Mouse (Mus musculus): ENCODE results near the gene Fam124b. TPM values are rescaled to one million over a fixed set of nuclear protein-coding genes. Genes with fewer than 3 reads are reported as not detected.

Gene Fam124b
- polyA plus RNA-seq, 1 experiment from 2014 or later: 3.8 TPM

DNA sequence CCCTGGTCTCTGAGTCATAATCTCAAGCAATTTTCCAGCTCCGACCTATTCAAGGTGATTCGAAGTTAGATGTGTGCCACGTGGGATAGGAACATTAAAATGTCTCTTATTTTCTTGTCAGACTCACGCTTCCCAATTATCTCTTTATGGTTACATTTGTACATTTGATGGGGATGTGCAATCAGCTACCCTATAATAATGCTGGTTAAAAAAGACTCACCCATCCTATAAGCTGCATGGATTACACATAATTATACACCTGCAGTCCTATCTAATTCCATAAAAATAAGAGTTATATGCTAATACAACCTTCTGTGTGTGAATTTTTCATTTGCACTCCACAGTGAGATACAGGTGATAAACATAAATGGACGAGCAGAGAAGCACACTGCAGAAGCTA, 52.9 kb downstream of the Fam124b start:
- no peak overlapping the region for H3K4me3 ChIP-seq (ENCODE audit: low read depth, low read length)
- ATAC-seq (no peak), DNase-seq (ENCODE audit: low spot score) (no peak)
- H3K9ac ChIP-seq (replicated peaks; ENCODE audit: low read depth): no peak overlapping the region
- no peaks in the 10 kb centered on the region for H3K27me3 ChIP-seq (replicated peaks; ENCODE audit: insufficient read depth, low read length)
- H3K9me3 ChIP-seq (ENCODE audit: low read length): no peaks in the 10 kb centered on the region
- H3K4me2 ChIP-seq (replicated peaks; ENCODE audit: low read depth, low read length): no peak overlapping the region
- WGBS: 78% methylated on average over 5 of the region's 5 CpGs
- no peak overlapping the region for H3K27ac ChIP-seq (ENCODE audit: low read length)
- no peaks in the 10 kb centered on the region for H3K4me1 ChIP-seq (ENCODE audit: insufficient read depth, low read depth, low read length)
- no peak for TF ChIP-seq CTCF (IDR thresholded peaks at IDR 0.05)
- no peak for TF ChIP-seq EP300 (IDR thresholded peaks at IDR 0.05)
- H3K36me3 ChIP-seq (ENCODE audit: insufficient read depth, low read length): no peaks in the 10 kb centered on the region

DNA sequence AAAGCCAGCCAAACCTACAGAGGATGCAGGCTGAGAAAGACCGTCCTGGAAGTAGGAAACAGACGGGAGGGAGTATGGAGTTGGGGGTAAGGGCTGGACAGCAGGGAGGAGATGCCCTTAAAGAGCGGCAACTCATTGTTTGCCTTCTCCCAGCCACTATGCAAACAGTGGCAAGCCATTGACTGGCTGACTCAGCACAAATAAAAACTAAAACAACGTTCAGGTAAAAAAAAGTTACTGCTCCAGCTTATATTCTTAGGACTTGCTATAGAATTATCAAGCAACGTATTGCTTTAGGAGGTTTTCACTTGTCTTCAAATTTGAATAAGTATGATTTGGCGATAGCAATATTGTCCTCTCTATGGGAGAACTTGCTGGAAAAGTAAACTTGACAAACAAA, 55.3 kb downstream of the Fam124b start:
- TF ChIP-seq EP300 (IDR thresholded peaks at IDR 0.05) (no peak), CTCF (IDR thresholded peaks at IDR 0.05) (no peak)
- ATAC-seq: no peak
- DNase-seq (ENCODE audit: low spot score): no peak
- Histone ChIP-seq H3K9me3 (ENCODE audit: low read length) (no peaks in the 10 kb centered on the region), H3K27me3 (replicated peaks; ENCODE audit: insufficient read depth, low read length) (no peaks in the 10 kb centered on the region), H3K4me2 (replicated peaks; ENCODE audit: low read depth, low read length) (no peak overlapping the region), H3K4me1 (ENCODE audit: insufficient read depth, low read depth, low read length) (no peaks in the 10 kb centered on the region), H3K4me3 (ENCODE audit: low read depth, low read length) (no peak overlapping the region), H3K27ac (ENCODE audit: low read length) (no peak overlapping the region), H3K9ac (replicated peaks; ENCODE audit: low read depth) (no peak overlapping the region), H3K36me3 (ENCODE audit: insufficient read depth, low read length) (no peaks in the 10 kb centered on the region)
- WGBS: 54% methylated on average over 6 of the region's 6 CpGs

DNA sequence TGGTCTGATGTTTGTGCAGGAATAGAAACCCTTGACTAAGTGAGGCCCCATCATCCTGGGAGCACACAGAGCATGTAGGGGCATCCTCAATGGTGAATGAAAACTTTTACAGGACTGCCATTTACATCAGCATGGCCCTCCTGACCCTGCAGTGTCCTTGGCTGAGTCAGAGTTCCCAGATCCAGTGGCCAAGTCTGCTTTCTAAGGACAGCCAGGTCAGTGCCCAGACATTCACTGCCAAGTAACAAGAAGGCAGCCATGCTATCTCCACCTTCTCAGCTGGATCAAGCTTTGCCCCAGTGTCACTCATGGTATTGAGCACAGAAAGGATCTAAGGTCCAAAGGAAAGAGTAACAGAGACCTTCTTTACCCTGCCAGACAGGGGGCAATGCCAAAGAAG, 58.7 kb downstream of the Fam124b start:
- Histone ChIP-seq H3K36me3 (ENCODE audit: insufficient read depth, low read length) (no peaks in the 10 kb centered on the region), H3K9me3 (ENCODE audit: low read length) (no peaks in the 10 kb centered on the region), H3K4me3 (ENCODE audit: low read depth, low read length) (no peak overlapping the region), H3K9ac (replicated peaks; ENCODE audit: low read depth) (no peak overlapping the region), H3K4me1 (ENCODE audit: insufficient read depth, low read depth, low read length) (no peaks in the 10 kb centered on the region), H3K4me2 (replicated peaks; ENCODE audit: low read depth, low read length) (no peak overlapping the region), H3K27ac (ENCODE audit: low read length) (no peak overlapping the region), H3K27me3 (replicated peaks; ENCODE audit: insufficient read depth, low read length) (no peaks in the 10 kb centered on the region)
- DNase-seq (ENCODE audit: low spot score) (no peak), ATAC-seq (no peak)
- TF ChIP-seq CTCF (IDR thresholded peaks at IDR 0.05) (no peak), EP300 (IDR thresholded peaks at IDR 0.05) (no peak)

DNA sequence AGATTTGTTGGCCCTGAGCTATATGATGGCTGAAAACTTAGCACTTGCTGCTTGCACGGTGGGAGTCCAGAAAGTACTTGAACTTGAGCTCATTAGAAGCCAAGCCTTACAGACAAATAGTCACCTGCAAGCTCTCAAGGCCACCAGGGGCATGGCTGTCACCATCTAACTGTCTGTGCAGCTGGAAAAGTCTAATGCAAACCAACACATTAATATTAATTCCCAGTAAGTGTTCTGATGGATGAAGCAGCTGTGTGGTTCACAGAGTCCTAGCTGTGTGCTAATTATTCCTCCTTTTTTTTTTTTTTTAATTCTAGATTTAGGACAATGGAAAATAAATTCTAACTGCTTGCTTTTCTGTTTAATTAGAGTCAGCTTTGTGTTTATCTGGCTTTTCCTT, 63.4 kb downstream of the Fam124b start:
- H3K36me3 ChIP-seq (ENCODE audit: insufficient read depth, low read length): no peaks in the 10 kb centered on the region
- no peaks in the 10 kb centered on the region for H3K27me3 ChIP-seq (replicated peaks; ENCODE audit: insufficient read depth, low read length)
- ATAC-seq (no peak), DNase-seq (ENCODE audit: low spot score) (no peak)
- no peak overlapping the region for H3K27ac ChIP-seq (ENCODE audit: low read length)
- no peak overlapping the region for H3K4me3 ChIP-seq (ENCODE audit: low read depth, low read length)
- H3K9ac ChIP-seq (replicated peaks; ENCODE audit: low read depth): no peak overlapping the region
- no peaks in the 10 kb centered on the region for H3K4me1 ChIP-seq (ENCODE audit: insufficient read depth, low read depth, low read length)
- H3K4me2 ChIP-seq (replicated peaks; ENCODE audit: low read depth, low read length): no peak overlapping the region
- H3K9me3 ChIP-seq (ENCODE audit: low read length): no peaks in the 10 kb centered on the region
- 73% methylated on average over 1 of the region's 1 CpGs for WGBS
- no peak for TF ChIP-seq EP300 (IDR thresholded peaks at IDR 0.05)
- no peak for TF ChIP-seq CTCF (IDR thresholded peaks at IDR 0.05)

DNA sequence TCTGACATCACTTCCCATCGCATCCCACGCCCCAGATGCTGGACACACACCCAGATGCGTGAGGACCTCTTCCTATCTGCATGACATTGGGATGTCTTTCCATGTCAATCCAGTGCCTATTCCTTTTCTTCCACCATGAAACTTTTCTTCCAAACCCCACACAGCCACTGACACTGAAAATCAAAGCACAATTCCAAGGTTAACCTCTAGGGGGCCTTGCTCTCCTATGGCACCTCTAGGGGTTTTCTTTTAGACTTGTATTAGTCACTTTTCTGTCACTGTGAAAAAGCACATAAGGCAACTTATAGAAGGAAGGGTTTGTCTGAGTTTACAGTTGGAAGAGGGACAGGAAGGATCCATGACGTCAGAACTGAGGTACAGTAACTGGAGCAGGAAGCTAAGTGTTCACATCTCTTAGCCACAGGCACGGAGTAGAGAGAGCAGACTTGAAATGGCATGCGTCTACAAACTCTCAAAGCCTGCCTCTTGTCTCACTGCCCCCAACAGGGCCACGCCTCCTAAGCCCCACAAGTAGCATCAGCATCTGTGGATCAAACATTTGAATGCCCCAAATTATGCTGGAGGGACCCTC, 65.1 kb downstream of the Fam124b start:
- Histone ChIP-seq H3K27me3 (replicated peaks; ENCODE audit: insufficient read depth, low read length) (no peaks in the 10 kb centered on the region), H3K36me3 (ENCODE audit: insufficient read depth, low read length) (no peaks in the 10 kb centered on the region), H3K9ac (replicated peaks; ENCODE audit: low read depth) (no peak overlapping the region), H3K9me3 (ENCODE audit: low read length) (no peaks in the 10 kb centered on the region), H3K4me1 (ENCODE audit: insufficient read depth, low read depth, low read length) (no peaks in the 10 kb centered on the region), H3K27ac (ENCODE audit: low read length) (no peak overlapping the region), H3K4me3 (ENCODE audit: low read depth, low read length) (no peak overlapping the region), H3K4me2 (replicated peaks; ENCODE audit: low read depth, low read length) (no peak overlapping the region)
- TF ChIP-seq EP300 (IDR thresholded peaks at IDR 0.05) (no peak), CTCF (IDR thresholded peaks at IDR 0.05) (peak; percentile 20; the same call in 1 of the 2 replicates)
- DNase-seq (ENCODE audit: low spot score): no peak
- no peak for ATAC-seq
- 68% methylated on average over 7 of the region's 7 CpGs for WGBS

DNA sequence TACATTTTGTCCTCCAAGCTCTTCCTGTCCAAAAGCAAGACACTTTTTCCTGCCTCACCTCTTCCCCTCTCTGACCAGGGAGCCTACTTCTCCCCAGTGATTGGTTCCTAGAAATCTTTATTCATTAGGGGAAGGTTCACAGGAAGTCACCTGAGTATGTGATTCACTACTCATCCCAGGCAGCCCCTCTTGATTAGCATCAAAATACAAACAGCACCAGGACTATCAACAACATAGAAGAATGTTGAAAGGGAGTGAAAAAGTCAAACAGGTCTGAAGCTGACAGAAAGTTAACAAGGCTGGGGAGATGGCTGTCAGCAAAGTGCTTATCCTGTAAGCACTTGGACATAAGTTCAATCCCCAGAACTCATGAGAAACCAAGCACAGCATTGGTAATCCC, 67.6 kb downstream of the Fam124b start:
- ATAC-seq: no peak
- no peak overlapping the region for H3K4me3 ChIP-seq (ENCODE audit: low read depth, low read length)

More for the DNA sequence above, 67.6 kb downstream of the Fam124b start:
- Histone ChIP-seq H3K36me3 (ENCODE audit: insufficient read depth, low read length) (no peaks in the 10 kb centered on the region), H3K9ac (replicated peaks; ENCODE audit: low read depth) (no peak overlapping the region), H3K27ac (ENCODE audit: low read length) (no peak overlapping the region), H3K9me3 (ENCODE audit: low read length) (no peaks in the 10 kb centered on the region), H3K27me3 (replicated peaks; ENCODE audit: insufficient read depth, low read length) (no peaks in the 10 kb centered on the region), H3K4me1 (ENCODE audit: insufficient read depth, low read depth, low read length) (no peaks in the 10 kb centered on the region), H3K4me2 (replicated peaks; ENCODE audit: low read depth, low read length) (no peak overlapping the region)
- TF ChIP-seq EP300 (IDR thresholded peaks at IDR 0.05) (no peak), CTCF (IDR thresholded peaks at IDR 0.05) (no peak)
- DNase-seq (ENCODE audit: low spot score): no peak

Other genes starting within 250 kb of the Fam124b start
- gene Cul3, start 122.0 kb upstream of the Fam124b start, polyA plus RNA-seq (2015; fragmentation: Nextera tagmentation; extraction: Ambion mirVana): 33.8 and 37.6 TPM in 2 replicates
- gene Gm45261, start 243.0 kb upstream of the Fam124b start, polyA plus RNA-seq (2015; fragmentation: Nextera tagmentation; extraction: Ambion mirVana): not detected in 2 replicates

Measured in lung, postnatal 0 days (tissue).